Mouse (Mus musculus): ENCODE data around the gene Pxylp1.

The Pxylp1 gene

GRCm38 (mm10) chr9:96818128-96818821 is 74.2 kb downstream of the Pxylp1 start:
- peak; percentile 70 for DNase-seq

- no peak for DNase-seq
Measured at GRCm38 (mm10) chr9:96811996-96812395, 80.5 kb downstream of the Pxylp1 start.

- no peak for DNase-seq
Measured at GRCm38 (mm10) chr9:96800131-96800825, 92.2 kb downstream of the Pxylp1 start.

- no peak for DNase-seq
Measured at GRCm38 (mm10) chr9:96797311-96797710, 95.2 kb downstream of the Pxylp1 start.

GRCm38 (mm10) chr9:96795399-96795928 is 97.0 kb downstream of the Pxylp1 start:
- DNase-seq = no peak

GRCm38 (mm10) chr9:96794601-96795000 is 97.9 kb downstream of the Pxylp1 start:
- DNase-seq = no peak

- DNase-seq = no peak
Measured at GRCm38 (mm10) chr9:96792543-96792942, 99.9 kb downstream of the Pxylp1 start.

- no peak for DNase-seq
Measured at GRCm38 (mm10) chr9:96790389-96791007, 102.0 kb downstream of the Pxylp1 start.

- DNase-seq = no peak
Measured at GRCm38 (mm10) chr9:96789906-96790305, 102.6 kb downstream of the Pxylp1 start.

GRCm38 (mm10) chr9:96787797-96788196 is 104.7 kb downstream of the Pxylp1 start:
- no peak for DNase-seq

GRCm38 (mm10) chr9:96785871-96786342 is 106.6 kb downstream of the Pxylp1 start:
- no peak for DNase-seq

GRCm38 (mm10) chr9:96785187-96785586 is 107.3 kb downstream of the Pxylp1 start:
- no peak for DNase-seq

- no peak for DNase-seq
Measured at GRCm38 (mm10) chr9:96783667-96784066, 108.8 kb downstream of the Pxylp1 start.

- DNase-seq = no peak
Measured at GRCm38 (mm10) chr9:96783258-96783657, 109.2 kb downstream of the Pxylp1 start.

GRCm38 (mm10) chr9:96782062-96782461 is 110.4 kb downstream of the Pxylp1 start:
- no peak for DNase-seq
